Mouse (Mus musculus) heart, embryonic 11.5 days (tissue): ENCODE results near the gene AI837181. TPM values are rescaled to one million over a fixed set of nuclear protein-coding genes. Genes with fewer than 3 reads are reported as not detected.
A peak's percentile ranks its signal among the peaks of the same experiment; 100 is the strongest.

Experiments used
- ATAC-seq: fragments of 200-750 bp; cut with Nextera tagmentation; replicated peaks from 2 replicates; pipeline ENCODE4 v1.8.0; 2017; ENCODE audit warnings: moderate library complexity; ENCODE audit not compliant: insufficient number of reproducible peaks, low FRiP score, low TSS enrichment
- H3K27ac ChIP-seq: fragments of 300-500 bp; sonication (generic); 2 replicates; pipeline ENCODE4 v1.5.1; 2014; ENCODE audit warnings: mild to moderate bottlenecking, low read depth, low read length
- H3K27me3 ChIP-seq: fragments of 300-500 bp; sonication (generic); 2 replicates; pipeline ENCODE4 v1.6.1; 2014; ENCODE audit warnings: mild to moderate bottlenecking, low read length, mixed read lengths; ENCODE audit not compliant: control insufficient read depth, insufficient read depth
- H3K36me3 ChIP-seq: fragments of 300-500 bp; sonication (generic); 2 replicates; pipeline ENCODE4 v1.6.1; 2014; ENCODE audit warnings: mild to moderate bottlenecking, low read length, moderate library complexity, mixed read lengths; ENCODE audit not compliant: control insufficient read depth, insufficient read depth
- H3K4me1 ChIP-seq: fragments of 300-500 bp; sonication (generic); 2 replicates; pipeline ENCODE4 v1.6.1; 2014; ENCODE audit warnings: low read length; ENCODE audit not compliant: control insufficient read depth, insufficient read depth
- H3K4me2 ChIP-seq: fragments of 300-500 bp; sonication (generic); 2 replicates; pipeline ENCODE4 v1.6.1; 2014; ENCODE audit warnings: mild to moderate bottlenecking, moderate library complexity
- H3K4me3 ChIP-seq: fragments of 300-500 bp; sonication (generic); 2 replicates; pipeline ENCODE4 v1.5.1; 2014; ENCODE audit warnings: low read depth, low read length
- H3K9ac ChIP-seq: fragments of 300-500 bp; sonication (generic); 2 replicates; pipeline ENCODE4 v1.6.1; 2014; ENCODE audit warnings: mild to moderate bottlenecking, low read depth, low read length, moderate library complexity
- H3K9me3 ChIP-seq: fragments of 300-500 bp; sonication (generic); replicated peaks from 2 replicates; pipeline ENCODE4 v1.6.1; 2016; ENCODE audit warnings: low read length; ENCODE audit not compliant: control insufficient read depth
- WGBS: fragments of 180-500 bp; shearing (Covaris S2); extraction: QIAGEN DNeasy Blood & Tissue Kit; methylation state at CpG from one replicate; pipeline ENCODE4 v1.1.7; 2014; ENCODE audit not compliant: insufficient replicate concordance; 5-methylcytosine and 5-hydroxymethylcytosine counted together
- polyA plus RNA-seq: library from polyadenylated mRNA; unstranded; fragments of >200 nt; fragmentation: Nextera tagmentation; extraction: Ambion mirVana; gene quantifications from 2 replicates; pipeline ENCODE4 v1.2.1, GENCODE M21; 2014

The AI837181 gene
- polyA plus RNA-seq: 23.8 and 27.4 TPM in 2 replicates

DNA sequence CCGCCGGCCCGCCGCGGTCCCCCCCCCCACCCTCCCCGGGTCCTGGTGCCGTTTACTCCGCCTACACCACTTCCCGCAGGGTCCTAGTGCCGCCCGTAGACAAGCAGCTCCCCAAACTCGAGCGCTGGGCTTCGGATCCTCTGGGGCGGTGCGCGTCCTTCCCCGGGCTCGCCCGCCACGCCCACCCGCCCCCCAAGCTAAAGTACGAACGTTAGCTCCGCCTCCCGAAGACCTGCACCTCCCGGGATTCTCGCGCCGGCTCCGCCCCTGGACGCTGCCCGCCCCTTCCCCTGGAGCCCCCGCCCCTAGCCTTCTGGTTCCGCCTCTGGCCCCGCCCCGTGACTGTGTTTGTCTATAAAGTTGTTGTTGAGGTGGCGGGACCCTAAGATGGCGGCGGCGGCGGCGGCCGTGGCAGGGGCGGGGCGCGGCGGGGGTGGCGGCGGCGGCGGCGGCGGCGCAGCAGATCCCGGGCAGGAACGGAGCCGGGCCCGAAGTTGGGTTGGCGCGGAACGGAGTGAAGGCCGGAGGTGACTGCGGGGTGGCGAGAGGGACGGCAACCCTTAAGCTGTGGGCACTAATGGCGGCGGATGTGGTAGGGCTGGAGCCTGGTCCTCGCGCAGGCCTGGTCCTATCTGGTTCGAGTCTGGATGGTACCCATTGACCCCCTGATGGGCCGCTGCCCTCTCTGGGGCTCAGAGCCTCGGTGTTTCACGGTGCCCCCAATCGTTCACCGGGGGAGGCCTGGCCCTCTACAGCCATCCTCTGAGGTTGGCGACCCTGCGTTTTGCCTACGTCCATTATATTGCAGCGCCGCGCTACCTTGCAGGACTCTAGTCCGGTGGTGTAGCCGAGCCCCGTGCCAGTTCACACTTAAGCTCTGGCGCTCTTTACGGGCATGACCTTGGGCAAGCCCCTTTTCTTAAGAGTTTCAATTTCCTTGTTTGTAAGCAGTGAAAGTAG lies at the start of gene AI837181, which contains the start of gene Drap1:
AI837181 (plus strand) TSS at position 363 of the 960 bp plus-strand sequence.
Drap1 (minus strand) TSS at position 198 of the 960 bp plus-strand sequence.
- WGBS: under 1% methylated on average over 77 of the region's 87 CpGs
- H3K9me3 ChIP-seq: no peaks in the 10 kb centered on the region
- no peaks in the 10 kb centered on the region for H3K27me3 ChIP-seq
- peaks cover 16% of the 10 kb centered on the region; the same call in 1 of the 2 replicates for H3K36me3 ChIP-seq
- peak within 1 kb of the TSS; percentile 93 for H3K4me2 ChIP-seq
- peak; percentile 83 for ATAC-seq
- peak within 1 kb of the TSS; percentile 95 for H3K9ac ChIP-seq
- H3K27ac ChIP-seq: peak within 1 kb of the TSS; percentile 92
- peaks cover 19% of the 10 kb centered on the region for H3K4me1 ChIP-seq
- H3K4me3 ChIP-seq: peak within 1 kb of the TSS; percentile 82

DNA sequence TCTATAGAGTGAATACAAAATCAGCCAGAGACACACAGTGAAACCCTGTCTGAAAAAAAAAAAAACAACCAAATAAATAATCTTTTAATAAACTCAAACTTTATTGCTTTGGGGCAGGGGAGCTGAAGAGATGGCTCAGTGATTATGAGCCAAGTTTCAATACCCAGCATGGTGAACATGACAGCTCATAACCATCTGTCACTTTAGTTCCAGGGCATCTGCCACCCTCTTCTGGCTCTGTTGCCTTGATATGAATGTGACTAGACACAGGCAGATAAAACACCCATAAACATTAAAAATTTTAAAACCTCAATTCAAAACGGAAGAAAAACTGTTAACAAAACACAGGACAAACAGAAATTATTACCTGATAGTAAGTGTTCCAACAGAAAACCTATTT lies 47.5 kb upstream of the AI837181 start:
- no peak overlapping the region for H3K9ac ChIP-seq
- peaks cover 37% of the 10 kb centered on the region for H3K36me3 ChIP-seq
- no peak overlapping the region for H3K27ac ChIP-seq
- 90% methylated on average over 1 of the region's 1 CpGs for WGBS
- no peak overlapping the region for H3K4me3 ChIP-seq
- no peaks in the 10 kb centered on the region for H3K9me3 ChIP-seq
- H3K27me3 ChIP-seq: no peaks in the 10 kb centered on the region
- H3K4me2 ChIP-seq: no peak overlapping the region
- ATAC-seq: no peak
- H3K4me1 ChIP-seq: no peaks in the 10 kb centered on the region

DNA sequence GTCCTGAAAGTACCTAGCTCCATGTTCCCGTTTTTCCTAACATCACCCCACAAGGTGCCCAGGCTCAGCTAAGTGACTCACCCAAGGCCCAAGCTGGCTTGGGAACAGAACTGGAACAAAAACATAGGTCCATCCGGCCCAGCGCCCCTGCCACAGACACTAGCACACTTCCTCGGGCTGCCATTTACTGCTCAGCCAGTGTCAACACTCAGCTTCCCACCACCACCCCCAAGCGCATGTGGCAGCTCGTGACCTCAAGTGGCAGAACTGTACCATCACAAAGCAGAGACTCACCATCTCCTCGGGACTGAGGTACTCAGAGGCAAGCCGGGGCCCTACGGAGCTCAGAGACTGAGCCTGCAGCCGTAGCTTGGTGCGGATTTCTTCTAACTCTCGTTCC lies 41.6 kb upstream of the AI837181 start:
- ATAC-seq: no peak
- no peak overlapping the region for H3K9ac ChIP-seq
- 90% methylated on average over 12 of the region's 12 CpGs for WGBS
- no peak overlapping the region for H3K4me3 ChIP-seq
- H3K4me1 ChIP-seq: peaks cover 13% of the 10 kb centered on the region
- H3K36me3 ChIP-seq: peaks cover 51% of the 10 kb centered on the region
- H3K4me2 ChIP-seq: no peak overlapping the region
- no peaks in the 10 kb centered on the region for H3K9me3 ChIP-seq
- H3K27ac ChIP-seq: no peak overlapping the region
- no peaks in the 10 kb centered on the region for H3K27me3 ChIP-seq

DNA sequence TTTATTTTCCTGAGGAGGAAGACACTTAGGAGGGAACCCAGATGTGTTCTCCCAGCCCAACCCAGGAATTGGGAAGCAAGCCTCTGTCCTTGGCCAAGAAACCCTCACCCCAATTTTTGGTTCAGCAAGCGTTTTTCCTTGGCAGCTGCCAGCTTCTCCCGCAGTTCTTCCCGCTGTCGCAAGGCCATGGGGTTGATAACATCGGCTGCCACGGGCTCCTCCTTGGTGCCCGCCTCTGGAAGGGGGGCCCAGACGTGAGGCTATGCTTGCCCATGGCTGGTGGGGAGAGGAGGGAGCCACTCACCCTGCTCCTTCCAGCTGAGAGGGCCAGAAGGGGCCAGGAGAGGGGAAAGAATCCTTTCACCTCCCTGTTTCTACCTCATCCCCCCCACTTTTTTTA lies 40.2 kb upstream of the AI837181 start:
- ATAC-seq: no peak
- H3K9me3 ChIP-seq: no peaks in the 10 kb centered on the region
- no peak overlapping the region for H3K4me3 ChIP-seq
- 91% methylated on average over 8 of the region's 8 CpGs for WGBS
- no peaks in the 10 kb centered on the region for H3K27me3 ChIP-seq
- peaks cover 15% of the 10 kb centered on the region for H3K4me1 ChIP-seq
- H3K9ac ChIP-seq: no peak overlapping the region
- H3K36me3 ChIP-seq: peaks cover 42% of the 10 kb centered on the region
- H3K27ac ChIP-seq: no peak overlapping the region
- no peak overlapping the region for H3K4me2 ChIP-seq

DNA sequence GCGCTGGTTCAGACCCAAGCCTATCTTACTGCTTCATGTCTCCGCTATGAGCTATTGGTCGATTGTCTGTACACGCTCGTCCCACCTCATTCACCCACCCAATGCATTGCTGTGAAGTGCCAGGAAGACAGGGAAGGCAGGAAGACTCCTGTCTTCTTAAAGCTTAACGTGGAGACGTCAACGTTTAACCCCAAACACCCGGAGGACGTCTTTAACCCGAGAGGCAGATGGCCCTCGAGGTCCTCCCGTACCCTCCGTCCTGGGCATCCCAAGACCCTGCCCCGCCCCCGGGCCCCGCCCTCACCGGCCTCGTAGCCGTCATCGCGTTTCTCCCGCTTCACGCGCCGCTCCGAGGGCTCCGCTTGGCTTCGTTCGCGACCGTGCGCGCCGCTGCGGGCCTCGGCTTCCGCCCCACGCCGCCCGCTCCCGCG lies 36.9 kb upstream of the AI837181 start:
- Histone ChIP-seq H3K36me3 (peaks cover 13% of the 10 kb centered on the region), H3K27ac (peak overlapping the region; percentile 86), H3K9ac (peak overlapping the region; percentile 96), H3K4me1 (peaks cover 23% of the 10 kb centered on the region), H3K9me3 (no peaks in the 10 kb centered on the region), H3K4me2 (peak overlapping the region; percentile 94), H3K4me3 (peak overlapping the region; percentile 100), H3K27me3 (no peaks in the 10 kb centered on the region)
- WGBS: under 1% methylated on average over 38 of the region's 43 CpGs
- ATAC-seq: peak; percentile 58

DNA sequence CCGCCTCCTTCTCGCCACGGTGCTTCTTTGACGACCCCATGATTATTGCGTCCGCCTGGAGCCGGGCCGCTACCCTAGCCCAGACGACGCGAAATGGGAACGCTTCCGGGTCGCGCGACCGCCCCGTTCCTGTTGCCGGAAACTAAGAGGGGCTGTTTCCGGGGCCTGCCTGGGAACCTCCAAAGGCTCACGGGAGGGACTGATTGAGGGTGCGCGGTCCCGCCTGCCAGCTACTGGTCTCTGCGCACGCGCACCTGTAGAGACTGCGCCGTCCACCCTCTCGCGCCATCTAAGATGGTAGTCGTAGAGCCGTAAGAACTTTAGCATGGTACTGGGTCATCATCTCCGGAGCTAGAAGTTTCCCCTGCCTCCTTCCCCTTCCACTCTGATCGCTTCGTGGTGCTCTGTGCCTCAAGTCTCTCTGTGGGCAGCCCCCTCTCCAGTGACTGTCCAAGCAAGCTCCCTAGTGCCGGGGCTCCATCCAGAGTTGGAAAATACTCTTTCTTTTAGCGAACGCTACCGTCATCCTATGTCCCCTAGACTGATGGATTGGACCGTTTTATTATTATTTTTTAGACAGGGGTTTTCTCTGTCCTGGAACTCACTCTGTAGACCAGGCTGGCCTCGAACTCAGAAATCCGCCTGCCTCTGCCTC lies 36.2 kb upstream of the AI837181 start, which contains the start of gene Sart1:
Sart1 (minus strand) TSS at position 116 of the 655 bp plus-strand sequence.
- Histone ChIP-seq H3K4me2 (peak within 1 kb of the TSS; percentile 94), H3K4me3 (peak within 1 kb of the TSS; percentile 100), H3K27ac (peak within 1 kb of the TSS; percentile 86), H3K9ac (peak within 1 kb of the TSS; percentile 96), H3K9me3 (no peaks in the 10 kb centered on the region), H3K27me3 (no peaks in the 10 kb centered on the region), H3K36me3 (peaks cover 7% of the 10 kb centered on the region), H3K4me1 (peaks cover 23% of the 10 kb centered on the region)
- ATAC-seq: peak; percentile 90
- WGBS: 2% methylated on average over 43 of the region's 43 CpGs

DNA sequence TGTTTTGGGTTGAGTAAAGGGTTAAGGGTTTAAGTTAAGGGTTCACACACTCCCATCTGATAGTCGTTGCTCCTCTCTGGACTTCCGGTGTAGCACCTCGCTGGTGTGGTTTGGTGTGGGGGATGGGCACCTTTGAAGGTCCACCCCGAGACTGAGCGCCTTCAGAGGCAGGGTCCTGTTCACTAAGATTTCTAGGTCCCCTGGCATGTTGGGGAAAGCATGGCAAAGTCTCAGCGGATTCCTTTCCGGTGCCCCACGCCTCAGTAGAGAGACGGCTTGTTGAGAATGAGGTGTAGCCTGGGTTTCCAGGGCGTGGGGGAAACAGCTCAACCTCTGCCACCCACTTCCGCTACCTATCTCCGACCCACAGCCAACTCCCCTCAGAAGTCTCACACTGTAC lies 35.3 kb upstream of the AI837181 start:
- 0 out of 2 replicates have a peak, but pooled peaks cover 2% of the 10 kb centered on the region for H3K36me3 ChIP-seq
- no peaks in the 10 kb centered on the region for H3K27me3 ChIP-seq
- peak overlapping the region; percentile 96 for H3K9ac ChIP-seq
- no peak; the same call in 1 of the 2 replicates for ATAC-seq
- peaks cover 23% of the 10 kb centered on the region for H3K4me1 ChIP-seq
- H3K4me3 ChIP-seq: peak overlapping the region; percentile 100
- H3K27ac ChIP-seq: peak overlapping the region; percentile 86
- H3K4me2 ChIP-seq: peak overlapping the region; percentile 94
- no peaks in the 10 kb centered on the region for H3K9me3 ChIP-seq
- 19% methylated on average over 12 of the region's 12 CpGs for WGBS

DNA sequence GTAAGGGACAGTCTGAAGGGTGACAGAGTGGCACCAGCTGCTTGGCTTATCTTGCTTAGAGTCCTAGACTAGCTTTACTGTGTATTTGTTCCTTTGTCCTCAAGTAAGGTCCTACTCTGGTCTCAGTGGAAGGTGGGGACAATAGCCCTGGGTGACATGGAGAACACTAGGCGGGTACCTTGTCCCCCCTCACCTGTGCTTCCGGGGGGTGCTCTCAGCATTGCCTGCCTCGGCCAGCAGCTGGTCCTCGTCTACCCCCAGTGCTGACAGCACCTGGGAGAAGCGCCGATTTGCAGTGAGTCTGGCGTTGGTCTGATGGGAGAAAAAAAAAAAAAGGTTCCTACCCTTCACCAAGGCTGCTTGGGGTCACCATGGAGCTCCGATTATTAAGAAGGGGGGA lies 34.5 kb upstream of the AI837181 start:
- H3K9me3 ChIP-seq: no peaks in the 10 kb centered on the region
- ATAC-seq: no peak
- no peaks in the 10 kb centered on the region for H3K27me3 ChIP-seq
- H3K4me2 ChIP-seq: peak overlapping the region; percentile 94
- peak overlapping the region; percentile 96; the same call in 1 of the 2 replicates for H3K9ac ChIP-seq
- peaks cover 23% of the 10 kb centered on the region for H3K4me1 ChIP-seq
- H3K27ac ChIP-seq: no peak overlapping the region
- H3K36me3 ChIP-seq: 0 out of 2 replicates have a peak, but pooled peaks cover 2% of the 10 kb centered on the region
- 54% methylated on average over 8 of the region's 8 CpGs for WGBS
- peak overlapping the region; percentile 100; the same call in 1 of the 2 replicates for H3K4me3 ChIP-seq
